Mouse (Mus musculus) ovary, adult 18-20 months (tissue): Measurements from ENCODE around the gene 4930507D05Rik.
"Not testable (repeated sequence)": the region's sequence is repeated elsewhere in the genome, so short reads cannot be mapped to it uniquely, and the experiment has no call there.

Source experiments
- DNase-seq: peaks from one replicate; pipeline ENCODE4 v3.0.0; 2022; ENCODE audit warnings: low spot score, mixed read lengths

The 4930507D05Rik gene

GRCm38 (mm10) chr10:62449364-62450279, at the start of gene 4930507D05Rik, which contains the start of gene Supv3l1:
Gene 4930507D05Rik, plus strand, starts transcription at chr10:62449489.
Gene Supv3l1, minus strand, starts transcription at chr10:62449738.
- DNase-seq, result peak; percentile 69

DNA sequence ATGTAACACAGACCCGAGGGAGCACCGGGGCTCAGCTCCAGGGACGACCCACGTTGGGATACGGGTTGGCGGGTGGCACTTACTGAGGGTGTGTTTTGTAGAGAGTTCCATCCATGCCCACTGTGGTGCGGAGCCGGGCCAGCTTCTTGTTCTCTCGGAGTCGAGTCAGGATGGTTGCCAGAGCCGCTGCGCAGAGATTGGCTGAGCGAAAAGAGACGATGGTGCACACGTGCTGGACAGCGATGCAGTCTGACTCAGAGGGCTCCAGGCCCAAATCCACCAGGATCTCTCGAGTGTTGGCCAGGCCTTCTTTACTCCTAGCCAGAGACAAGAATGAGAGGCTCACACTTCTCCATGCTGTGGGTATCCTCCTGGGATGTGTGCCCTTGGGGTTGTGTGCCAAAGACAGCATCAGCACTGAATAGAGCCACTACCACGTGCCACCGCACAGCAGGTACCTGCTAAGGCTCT, 47.6 kb upstream of the 4930507D05Rik start:
- DNase-seq, result no peak

GRCm38 (mm10) chr10:62404901-62405300, 44.4 kb upstream of the 4930507D05Rik start:
- DNase-seq, result no peak

GRCm38 (mm10) chr10:62410943-62411342, 38.3 kb upstream of the 4930507D05Rik start:
- peak; percentile 27 for DNase-seq

GRCm38 (mm10) chr10:62411431-62412410, 37.6 kb upstream of the 4930507D05Rik start:
- DNase-seq, result no peak

GRCm38 (mm10) chr10:62412906-62413605, 36.2 kb upstream of the 4930507D05Rik start:
- DNase-seq, result no peak

- DNase-seq, result no peak
Measured at GRCm38 (mm10) chr10:62413606-62413982, 35.7 kb upstream of the 4930507D05Rik start.

DNA sequence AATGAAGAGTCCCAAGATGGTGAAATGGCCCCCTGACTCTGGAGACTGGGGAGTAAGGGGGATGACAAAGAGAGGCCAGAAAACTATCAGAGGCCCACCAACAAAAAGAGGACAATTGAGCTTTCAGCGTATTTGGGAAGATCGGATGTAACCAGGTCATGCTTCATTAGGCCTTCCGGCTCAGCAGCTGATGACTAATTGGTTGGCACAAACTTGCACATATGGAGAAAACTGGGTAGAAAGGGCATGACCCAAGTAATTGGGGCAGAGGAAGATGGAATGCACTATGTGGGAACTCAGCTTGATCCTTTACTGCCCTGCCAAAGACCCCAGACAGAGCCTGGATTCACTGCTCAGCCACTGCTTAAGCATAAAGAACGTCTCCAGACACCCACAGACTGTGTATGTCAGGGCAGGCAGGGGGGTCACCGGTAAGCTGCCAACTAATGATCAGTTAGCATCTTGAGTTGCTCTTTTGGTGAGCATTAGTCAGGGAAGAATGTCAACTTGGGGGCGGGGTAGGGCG, 30.4 kb upstream of the 4930507D05Rik start:
- no peak for DNase-seq

- no peak for DNase-seq
Measured at GRCm38 (mm10) chr10:62419422-62419821, 29.9 kb upstream of the 4930507D05Rik start.

GRCm38 (mm10) chr10:62420399-62420798, 28.9 kb upstream of the 4930507D05Rik start:
- DNase-seq, result no peak

DNA sequence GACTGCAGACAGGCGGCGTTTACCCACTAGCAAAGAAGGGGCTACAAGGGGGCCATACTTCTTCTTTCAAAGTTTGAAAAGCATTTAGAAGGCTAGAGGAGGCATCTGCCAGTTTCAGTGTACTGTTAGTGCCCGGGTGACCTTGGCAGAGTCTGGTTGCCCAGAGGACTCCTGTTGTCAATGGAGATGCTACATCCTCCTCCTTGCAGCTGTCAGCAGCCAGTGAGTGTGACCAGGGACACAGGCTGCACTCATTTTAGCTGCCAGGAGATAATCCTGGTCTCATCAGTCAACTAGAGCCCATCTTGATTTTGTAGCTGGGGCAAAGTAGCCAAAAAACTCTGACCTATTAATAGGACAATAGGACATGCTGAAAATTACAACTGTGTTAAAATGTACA, 28.2 kb upstream of the 4930507D05Rik start:
- DNase-seq, result no peak

- DNase-seq, result no peak
Measured at GRCm38 (mm10) chr10:62422255-62422654, 27.0 kb upstream of the 4930507D05Rik start, which contains the start of gene Hkdc1. Gene Hkdc1, minus strand, starts transcription at chr10:62422491.

GRCm38 (mm10) chr10:62425081-62425871, 24.0 kb upstream of the 4930507D05Rik start:
- DNase-seq, result no peak

GRCm38 (mm10) chr10:62430427-62430826, 18.9 kb upstream of the 4930507D05Rik start:
- no peak for DNase-seq

- no peak for DNase-seq
Measured at GRCm38 (mm10) chr10:62450280-62450640, 971 bp downstream of the 4930507D05Rik start.

DNA sequence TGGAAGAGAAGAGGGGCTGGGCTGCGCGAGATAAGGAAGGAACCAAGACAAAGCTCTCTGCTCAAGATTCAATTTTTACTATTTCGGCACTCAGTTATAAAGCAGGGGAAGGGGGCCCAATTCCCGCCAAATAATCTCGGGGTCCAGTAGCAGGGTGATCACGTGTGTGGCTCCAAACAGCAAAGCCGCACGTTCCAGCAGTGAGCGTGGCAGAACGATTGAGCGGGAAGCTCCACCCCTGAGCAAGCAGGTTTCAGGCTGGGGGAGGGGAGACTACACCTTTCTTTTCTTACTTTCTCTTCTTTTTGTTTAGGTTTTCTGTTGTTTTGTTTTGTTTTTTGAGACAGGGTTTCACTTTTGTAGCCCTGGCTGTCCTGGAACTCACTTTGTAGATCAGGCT, 2.7 kb downstream of the 4930507D05Rik start:
- not testable (repeated sequence) for DNase-seq

DNA sequence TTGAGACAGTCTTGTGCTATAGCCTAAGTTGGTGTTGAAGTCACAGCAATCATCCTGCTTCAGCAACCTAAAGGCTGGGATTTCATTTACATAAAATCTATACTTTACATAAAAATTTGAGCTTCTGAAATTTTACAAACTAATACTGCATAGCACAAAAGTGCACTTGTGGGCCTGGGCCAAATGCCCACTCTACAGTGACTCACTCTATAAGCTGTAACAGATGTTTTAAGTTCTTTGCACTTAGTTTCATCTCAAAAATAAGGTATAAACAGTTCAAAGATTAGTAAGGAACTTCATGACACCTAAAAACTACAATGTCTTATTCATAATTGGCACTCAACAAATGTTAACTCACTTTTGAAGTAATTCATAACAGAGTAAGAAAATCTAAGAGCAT, 12.0 kb downstream of the 4930507D05Rik start:
- no peak for DNase-seq

DNA sequence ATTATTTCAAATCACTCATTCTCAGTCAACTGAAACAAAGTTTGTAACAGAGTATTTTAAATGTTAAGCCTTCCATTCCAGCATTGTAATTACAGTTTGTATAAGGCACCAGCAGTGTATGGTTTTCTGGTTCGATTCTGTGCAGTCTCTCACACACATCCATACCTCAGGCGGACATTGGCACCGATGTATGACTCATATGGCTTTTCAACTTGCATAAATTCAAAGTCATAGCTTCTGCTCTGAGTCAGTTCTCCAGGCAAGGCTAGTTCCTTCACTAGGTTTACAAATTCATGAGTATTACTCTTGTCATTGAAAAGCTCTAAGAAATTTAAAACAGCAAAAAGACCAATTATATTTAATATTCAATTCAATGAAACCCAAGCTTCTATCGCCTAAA, 20.4 kb downstream of the 4930507D05Rik start:
- DNase-seq, result no peak

GRCm38 (mm10) chr10:62471105-62471504, 21.8 kb downstream of the 4930507D05Rik start:
- no peak for DNase-seq

GRCm38 (mm10) chr10:62474944-62475343, 25.7 kb downstream of the 4930507D05Rik start:
- no peak for DNase-seq

DNA sequence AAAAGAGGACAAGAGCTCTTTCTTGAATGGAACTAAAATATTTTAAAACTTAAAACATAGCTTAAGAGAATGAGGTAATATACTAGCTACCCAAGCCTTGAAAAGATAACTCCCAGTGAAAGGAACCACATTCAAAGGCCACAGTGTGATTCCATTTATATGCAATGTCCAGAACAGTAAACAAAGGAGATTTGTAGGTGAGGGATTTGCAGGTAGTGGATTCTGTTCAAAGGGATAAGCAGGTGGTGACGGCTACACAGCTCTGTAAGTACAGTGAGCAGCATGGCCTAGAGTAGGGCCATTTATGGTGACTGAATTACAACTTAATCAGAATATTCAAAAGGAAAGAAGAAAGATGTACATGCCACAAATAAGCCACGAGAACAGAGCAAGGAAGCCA, 27.7 kb downstream of the 4930507D05Rik start:
- no peak for DNase-seq
